Mouse (Mus musculus): Measurements from ENCODE around the gene Amz2. TPM values are rescaled to one million over a fixed set of nuclear protein-coding genes. Genes with fewer than 3 reads are reported as not detected.

The Amz2 gene
- total RNA-seq, 2 experiments from 2014 or later, result 12.9 to 38.6 TPM

- ATAC-seq (replicated peaks; ENCODE audit: low FRiP score, poor library complexity, severe bottlenecking), result no peak
Measured at GRCm38 (mm10) chr11:109487111-109487510, 61.4 kb downstream of the Amz2 start.

- ATAC-seq (replicated peaks; ENCODE audit: low FRiP score, poor library complexity, severe bottlenecking), result no peak
Measured at GRCm38 (mm10) chr11:109487991-109488684, 62.4 kb downstream of the Amz2 start.

- no peak for ATAC-seq (replicated peaks; ENCODE audit: low FRiP score, poor library complexity, severe bottlenecking)
Measured at GRCm38 (mm10) chr11:109489763-109490162, 64.0 kb downstream of the Amz2 start.

- no peak for ATAC-seq (replicated peaks; ENCODE audit: low FRiP score, poor library complexity, severe bottlenecking)
Measured at GRCm38 (mm10) chr11:109491844-109492243, 66.1 kb downstream of the Amz2 start.

GRCm38 (mm10) chr11:109492847-109493464 lies 67.2 kb downstream of the Amz2 start:
- peak; percentile 84 for ATAC-seq (replicated peaks; ENCODE audit: low FRiP score, poor library complexity, severe bottlenecking)

GRCm38 (mm10) chr11:109494890-109495770 lies 69.4 kb downstream of the Amz2 start:
- ATAC-seq (replicated peaks; ENCODE audit: low FRiP score, poor library complexity, severe bottlenecking), result no peak

GRCm38 (mm10) chr11:109495771-109496474 lies 70.2 kb downstream of the Amz2 start:
- no peak for ATAC-seq (replicated peaks; ENCODE audit: low FRiP score, poor library complexity, severe bottlenecking)

- ATAC-seq (replicated peaks; ENCODE audit: low FRiP score, poor library complexity, severe bottlenecking), result no peak
Measured at GRCm38 (mm10) chr11:109496475-109496993, 70.8 kb downstream of the Amz2 start.

- ATAC-seq (replicated peaks; ENCODE audit: low FRiP score, poor library complexity, severe bottlenecking), result no peak
Measured at GRCm38 (mm10) chr11:109496996-109497714, 71.4 kb downstream of the Amz2 start.

- no peak for ATAC-seq (replicated peaks; ENCODE audit: low FRiP score, poor library complexity, severe bottlenecking)
Measured at GRCm38 (mm10) chr11:109497990-109498389, 72.2 kb downstream of the Amz2 start.

GRCm38 (mm10) chr11:109500206-109500605 lies 74.5 kb downstream of the Amz2 start:
- ATAC-seq (replicated peaks; ENCODE audit: low FRiP score, poor library complexity, severe bottlenecking), result no peak

Other genes starting within 250 kb of the Amz2 start
- gene Rgs9, start 127.8 kb upstream of the Amz2 start, total RNA-seq (2015; ENCODE audit: low replicate concordance), result 2.1 TPM in 1 of 2 replicates, not detected in the other
- gene Rgs9, start 127.8 kb upstream of the Amz2 start, total RNA-seq (2017; ENCODE audit: low replicate concordance), result not detected in 2 replicates
- 23.4 and 30.0 TPM in 2 replicates for gene Gna13, start 63.1 kb upstream of the Amz2 start, total RNA-seq (2015; ENCODE audit: low replicate concordance)
- 23.4 TPM in 2 replicates for gene Gna13, start 63.1 kb upstream of the Amz2 start, total RNA-seq (2017; ENCODE audit: low replicate concordance)
- gene 9930022D16Rik, start 12.0 kb upstream of the Amz2 start, total RNA-seq (2015; ENCODE audit: low replicate concordance), result not detected in 2 replicates
- not detected in 2 replicates for gene 9930022D16Rik, start 12.0 kb upstream of the Amz2 start, total RNA-seq (2017; ENCODE audit: low replicate concordance)
- 2.3 and 3.1 TPM in 2 replicates for gene Arsg, start 47.4 kb downstream of the Amz2 start, total RNA-seq (2015; ENCODE audit: low replicate concordance)
- 1.7 and 7.7 TPM in 2 replicates for gene Arsg, start 47.4 kb downstream of the Amz2 start, total RNA-seq (2017; ENCODE audit: low replicate concordance)
- 98.4 and 101 TPM in 2 replicates for gene Slc16a6, start 47.7 kb downstream of the Amz2 start, total RNA-seq (2015; ENCODE audit: low replicate concordance)
- gene Slc16a6, start 47.7 kb downstream of the Amz2 start, total RNA-seq (2017; ENCODE audit: low replicate concordance), result 65.1 and 113 TPM in 2 replicates
- 20.1 and 24.0 TPM in 2 replicates for gene Wipi1, start 186.0 kb downstream of the Amz2 start, total RNA-seq (2015; ENCODE audit: low replicate concordance)
- 21.0 and 25.6 TPM in 2 replicates for gene Wipi1, start 186.0 kb downstream of the Amz2 start, total RNA-seq (2017; ENCODE audit: low replicate concordance)
- 30.0 and 33.6 TPM in 2 replicates for gene Prkar1a, start 223.5 kb downstream of the Amz2 start, total RNA-seq (2015; ENCODE audit: low replicate concordance)
- 20.4 and 23.6 TPM in 2 replicates for gene Prkar1a, start 223.5 kb downstream of the Amz2 start, total RNA-seq (2017; ENCODE audit: low replicate concordance)